Mouse (Mus musculus) lung, embryonic 14.5 days (tissue): ENCODE data around the gene Lrp2. TPM values are rescaled to one million over a fixed set of nuclear protein-coding genes. Genes with fewer than 3 reads are reported as not detected.

Experiments used
- ATAC-seq: fragments of 200-750 bp; cut with Nextera tagmentation; 2 replicates; pipeline ENCODE4 v1.8.0; 2017; ENCODE audit warnings: mild to moderate bottlenecking, moderate TSS enrichment, moderate library complexity; ENCODE audit not compliant: insufficient read depth
- DNase-seq: peaks from one replicate; pipeline ENCODE4 v3.0.0-alpha.2; 2015
- H3K27ac ChIP-seq: fragments of 300-500 bp; sonication (generic); 2 replicates; pipeline ENCODE4 v1.5.1; 2014; ENCODE audit warnings: low read depth, mild to moderate bottlenecking, moderate library complexity
- H3K27me3 ChIP-seq: fragments of 300-500 bp; sonication (generic); 2 replicates; pipeline ENCODE4 v1.6.1; 2014; ENCODE audit warnings: low read length, control low read depth; ENCODE audit not compliant: insufficient read depth
- H3K36me3 ChIP-seq: fragments of 300-500 bp; sonication (generic); 2 replicates; pipeline ENCODE4 v1.6.1; 2014; ENCODE audit warnings: control low read depth; ENCODE audit not compliant: insufficient read depth
- H3K4me1 ChIP-seq: fragments of 300-500 bp; sonication (generic); 2 replicates; pipeline ENCODE4 v1.6.1; 2014; ENCODE audit warnings: antibody characterized with exemption, control low read depth; ENCODE audit not compliant: insufficient read depth
- H3K4me2 ChIP-seq: fragments of 300-500 bp; sonication (generic); 2 replicates; pipeline ENCODE4 v1.6.1; 2014; ENCODE audit warnings: mild to moderate bottlenecking
- H3K4me3 ChIP-seq: fragments of 300-500 bp; sonication (generic); 2 replicates; pipeline ENCODE4 v1.5.1; 2014; ENCODE audit warnings: low read depth, low read length
- H3K9ac ChIP-seq: fragments of 300-500 bp; sonication (generic); 2 replicates; pipeline ENCODE4 v1.6.1; 2014
- H3K9me3 ChIP-seq: fragments of 300-500 bp; sonication (generic); 2 replicates; pipeline ENCODE4 v1.6.1; 2016; ENCODE audit warnings: low read depth, low read length, control low read depth
- CTCF ChIP-seq: IDR thresholded peaks from 2 replicates; pipeline ENCODE4 v1.5.1; 2016; ENCODE audit warnings: antibody characterized with exemption, low read depth
- WGBS: fragments of 180-500 bp; shearing (Covaris S2); extraction: QIAGEN DNeasy Blood & Tissue Kit; methylation state at CpG from one replicate; pipeline ENCODE4 v1.1.7; 2014; 5-methylcytosine and 5-hydroxymethylcytosine counted together
- polyA plus RNA-seq: library from polyadenylated mRNA; unstranded; fragments of >200 nt; fragmentation: Nextera tagmentation; extraction: Ambion mirVana; gene quantifications from 2 replicates; pipeline ENCODE4 v1.2.1, GENCODE M21; 2014

Lrp2 gene
- polyA plus RNA-seq, 1 experiment from 2014 or later, result 1.1 TPM

- H3K27ac ChIP-seq, result no peak overlapping the region
- WGBS, result 30% methylated on average over 7 of the region's 7 CpGs
- H3K9ac ChIP-seq, result no peak overlapping the region
- no peak for ATAC-seq
- no peaks in the 10 kb centered on the region for H3K9me3 ChIP-seq
- H3K4me1 ChIP-seq, result 0 out of 2 replicates have a peak, but pooled peaks cover 4% of the 10 kb centered on the region
- H3K36me3 ChIP-seq, result no peaks in the 10 kb centered on the region
- H3K4me3 ChIP-seq, result no peak overlapping the region
- DNase-seq, result no peak
- no peak for TF ChIP-seq CTCF
- H3K27me3 ChIP-seq, result no peaks in the 10 kb centered on the region; the same call in 1 of the 2 replicates
- no peak overlapping the region for H3K4me2 ChIP-seq
These were observed 29.2 kb downstream of the Lrp2 start for GRCm38 (mm10) chr2:69556686-69557085.

- H3K27me3 ChIP-seq, result no peaks in the 10 kb centered on the region
- H3K4me3 ChIP-seq, result no peak overlapping the region
- no peak overlapping the region for H3K4me2 ChIP-seq
- no peaks in the 10 kb centered on the region for H3K9me3 ChIP-seq
- H3K4me1 ChIP-seq, result no peaks in the 10 kb centered on the region
- no peak overlapping the region for H3K9ac ChIP-seq
- no peak for ATAC-seq
- H3K27ac ChIP-seq, result no peak overlapping the region
- H3K36me3 ChIP-seq, result no peaks in the 10 kb centered on the region
- DNase-seq, result no peak
- no peak for TF ChIP-seq CTCF
- WGBS, result 58% methylated on average over 5 of the region's 5 CpGs
These were observed 34.2 kb downstream of the Lrp2 start for GRCm38 (mm10) chr2:69551639-69552038.

- H3K27me3 ChIP-seq, result no peaks in the 10 kb centered on the region
- ATAC-seq (no peak), DNase-seq (no peak)
- H3K27ac ChIP-seq, result no peak overlapping the region
- H3K4me1 ChIP-seq, result no peaks in the 10 kb centered on the region
- H3K9ac ChIP-seq, result no peak overlapping the region
- no peaks in the 10 kb centered on the region for H3K36me3 ChIP-seq
- H3K4me2 ChIP-seq, result no peak overlapping the region
- 76% methylated on average over 11 of the region's 11 CpGs for WGBS
- no peak overlapping the region for H3K4me3 ChIP-seq
- no peak for TF ChIP-seq CTCF
- no peaks in the 10 kb centered on the region for H3K9me3 ChIP-seq
These were observed 39.0 kb downstream of the Lrp2 start for GRCm38 (mm10) chr2:69546823-69547222.

GRCm38 (mm10) chr2:69536018-69536417 is 49.8 kb downstream of the Lrp2 start:
- Histone ChIP-seq H3K4me1 (no peaks in the 10 kb centered on the region), H3K36me3 (no peaks in the 10 kb centered on the region), H3K4me3 (no peak overlapping the region), H3K27me3 (no peaks in the 10 kb centered on the region), H3K27ac (no peak overlapping the region), H3K4me2 (no peak overlapping the region), H3K9me3 (no peaks in the 10 kb centered on the region), H3K9ac (no peak overlapping the region)
- DNase-seq (no peak), ATAC-seq (no peak)
- TF ChIP-seq CTCF, result no peak
- 76% methylated on average over 7 of the region's 7 CpGs for WGBS

GRCm38 (mm10) chr2:69531528-69532055 is 54.3 kb downstream of the Lrp2 start:
- DNase-seq (peak; percentile 12), ATAC-seq (peak; percentile 49; the same call in 1 of the 2 replicates)
- no peaks in the 10 kb centered on the region for H3K4me1 ChIP-seq
- no peak overlapping the region for H3K27ac ChIP-seq
- no peak for TF ChIP-seq CTCF
- H3K9ac ChIP-seq, result no peak overlapping the region
- H3K36me3 ChIP-seq, result no peaks in the 10 kb centered on the region
- no peak overlapping the region for H3K4me3 ChIP-seq
- WGBS, result 36% methylated on average over 3 of the region's 3 CpGs
- no peak overlapping the region for H3K4me2 ChIP-seq
- no peaks in the 10 kb centered on the region for H3K27me3 ChIP-seq
- H3K9me3 ChIP-seq, result no peaks in the 10 kb centered on the region

GRCm38 (mm10) chr2:69530691-69531527 is 55.0 kb downstream of the Lrp2 start:
- Histone ChIP-seq H3K4me3 (no peak overlapping the region), H3K9me3 (no peaks in the 10 kb centered on the region), H3K4me1 (no peaks in the 10 kb centered on the region), H3K4me2 (peak overlapping the region; percentile 8; the same call in 1 of the 2 replicates), H3K36me3 (no peaks in the 10 kb centered on the region), H3K27me3 (no peaks in the 10 kb centered on the region), H3K27ac (no peak overlapping the region), H3K9ac (no peak overlapping the region)
- peak; percentile 9 for DNase-seq
- ATAC-seq, result peak; percentile 62
- no peak for TF ChIP-seq CTCF
- 5% methylated on average over 14 of the region's 14 CpGs for WGBS

- 28% methylated on average over 5 of the region's 5 CpGs for WGBS
- H3K27me3 ChIP-seq, result no peaks in the 10 kb centered on the region
- no peak overlapping the region for H3K27ac ChIP-seq
- H3K36me3 ChIP-seq, result no peaks in the 10 kb centered on the region
- ATAC-seq, result no peak
- H3K9ac ChIP-seq, result no peak overlapping the region
- DNase-seq, result no peak
- no peak for TF ChIP-seq CTCF
- H3K4me1 ChIP-seq, result no peaks in the 10 kb centered on the region
- no peak overlapping the region for H3K4me3 ChIP-seq
- no peaks in the 10 kb centered on the region for H3K9me3 ChIP-seq
- H3K4me2 ChIP-seq, result no peak overlapping the region
These were observed 55.7 kb downstream of the Lrp2 start for GRCm38 (mm10) chr2:69530126-69530525.
